Mouse (Mus musculus): ENCODE measurements around the gene Birc7.

The Birc7 gene

GRCm38 (mm10) chr2:180966092-180966882 is 37.5 kb downstream of the Birc7 start:
- intact Hi-C loops (cut with DNase I) = no loop called here

GRCm38 (mm10) chr2:180967010-180967763 is 38.4 kb downstream of the Birc7 start, which contains the start of gene Arfgap1:
Gene Arfgap1 (plus strand): TSS chr2:180967225.
- intact Hi-C loops (cut with DNase I) = no loop called here

DNA sequence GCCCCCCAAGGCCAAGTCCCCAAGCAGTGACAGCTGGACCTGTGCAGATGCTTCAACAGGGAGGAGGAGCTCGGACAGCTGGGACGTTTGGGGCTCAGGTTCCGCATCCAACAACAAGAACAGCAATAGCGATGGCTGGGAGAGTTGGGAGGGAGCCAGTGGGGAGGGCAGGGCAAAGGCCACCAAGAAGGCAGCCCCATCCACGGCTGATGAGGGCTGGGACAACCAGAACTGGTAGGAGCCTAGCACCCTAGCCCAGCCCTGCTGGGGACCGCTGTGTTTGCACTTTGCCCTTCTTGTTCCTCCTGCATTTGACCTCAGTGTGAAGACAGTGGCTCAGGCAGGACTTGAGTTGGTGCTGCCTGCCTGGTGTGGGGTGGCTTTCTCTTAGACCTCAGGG is 52.3 kb downstream of the Birc7 start:
- intact Hi-C loops (cut with DNase I) = no loop called here

Small RNAs within 50 kb of the gene (microRNA-seq; reads per million reads assigned to microRNA genes)
- gene Mir124a-3 = 0 reads per million in 2 experiments

All from adrenal gland (tissue).